Mouse (Mus musculus): ENCODE results near the gene Dynlrb1. TPM values are rescaled to one million over a fixed set of nuclear protein-coding genes. Genes with fewer than 3 reads are reported as not detected.

The Dynlrb1 gene
- 183 and 192 TPM in 2 replicates for polyA plus RNA-seq (2012; rRNA removed)

GRCm38 (mm10) chr2:155236362-155236992, at the start of gene Dynlrb1:
Gene Dynlrb1, plus strand, starts transcription at chr2:155236533.

DNA sequence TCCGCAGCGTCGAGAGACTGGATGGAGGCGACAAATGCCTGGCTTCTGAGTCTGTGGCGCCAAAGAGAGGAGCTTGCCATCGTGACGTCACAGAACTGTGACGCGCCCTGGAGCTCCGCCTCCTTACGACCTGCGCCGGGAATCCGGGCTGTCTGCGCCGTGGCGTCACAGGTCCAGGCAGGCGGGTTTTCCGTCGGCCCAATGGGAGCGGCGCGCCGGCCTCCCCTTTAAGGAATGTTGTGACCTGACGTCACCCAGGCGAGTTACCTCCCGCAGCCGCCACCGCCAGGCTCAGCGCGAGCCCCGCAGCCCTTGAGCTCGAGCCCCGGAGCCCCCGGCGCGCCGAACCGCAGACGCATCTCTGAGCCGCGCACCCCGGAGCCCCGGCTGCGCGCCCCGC, 39.9 kb downstream of the Dynlrb1 start, which contains the start of gene Map1lc3a:
Map1lc3a (plus strand) TSS at position 103 of the 400 bp plus-strand sequence.

Other genes with a start within 250 kb of the Dynlrb1 start
- gene Gm14226, start 218.3 kb upstream of the Dynlrb1 start, polyA plus RNA-seq (2012; rRNA removed), result 0.06 and 0.15 TPM in 2 replicates
- gene Ahcy, start 162.0 kb upstream of the Dynlrb1 start, polyA plus RNA-seq (2012; rRNA removed), result 81.4 and 95.7 TPM in 2 replicates
- gene Itch, start 103.0 kb upstream of the Dynlrb1 start, polyA plus RNA-seq (2012; rRNA removed), result 6.3 and 7.8 TPM in 2 replicates
- 7.2 TPM in 2 replicates for gene Map1lc3a, start 39.8 kb downstream of the Dynlrb1 start, polyA plus RNA-seq (2012; rRNA removed)
- gene Pigu, start 120.9 kb downstream of the Dynlrb1 start, polyA plus RNA-seq (2012; rRNA removed), result 15.7 and 18.0 TPM in 2 replicates
- gene Trp53inp2, start 144.5 kb downstream of the Dynlrb1 start, polyA plus RNA-seq (2012; rRNA removed), result 2.1 TPM in 2 replicates
- 8.7 and 10.0 TPM in 2 replicates for gene Ncoa6, start 237.4 kb downstream of the Dynlrb1 start, polyA plus RNA-seq (2012; rRNA removed)